Mouse (Mus musculus): ENCODE measurements around the gene Il9r. TPM values are rescaled to one million over a fixed set of nuclear protein-coding genes. Genes with fewer than 3 reads are reported as not detected.

Gene Il9r
- total and polyA plus RNA-seq, 2 experiments = 0.07 TPM; not detected in 1

DNA sequence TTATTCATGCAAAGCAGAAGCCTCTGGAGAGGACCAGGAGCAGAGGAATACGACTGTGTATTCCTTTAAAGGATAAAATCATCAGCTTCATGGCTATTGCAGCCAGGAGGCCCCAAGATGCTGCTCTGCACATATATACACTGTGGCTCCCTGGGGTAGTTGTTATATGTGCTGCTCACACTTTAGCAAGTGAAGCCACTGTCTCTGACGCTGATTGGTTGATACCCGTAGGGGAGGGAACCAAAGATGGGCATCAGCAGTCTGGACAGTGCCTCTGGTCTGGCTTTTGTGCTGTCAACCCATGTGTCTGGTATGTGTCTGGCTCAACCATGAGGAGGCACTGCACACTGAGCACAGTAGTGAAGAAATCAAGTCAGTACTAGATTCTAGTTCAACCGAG lies 33.4 kb downstream of the Il9r start:
- Histone ChIP-seq H3K79me2 (ENCODE audit: control insufficient read depth, insufficient read depth, low read length) (no peaks in the 10 kb centered on the region), H3K4me3 (ENCODE audit: insufficient read depth, low read depth, low read length) (no peak overlapping the region), H3K27ac (replicated peaks; ENCODE audit: insufficient read depth, low read depth, low read length) (no peak overlapping the region), H3K36me3 (ENCODE audit: control insufficient read depth, insufficient read depth, low read length) (no peaks in the 10 kb centered on the region), H3K9ac (ENCODE audit: low read depth, low read length) (no peak overlapping the region), H3K27me3 (ENCODE audit: control insufficient read depth, insufficient read depth, low read length) (no peaks in the 10 kb centered on the region), H3K4me1 (ENCODE audit: control insufficient read depth, insufficient read depth, low read length) (peaks cover 1% of the 10 kb centered on the region; the same call in 1 of the 2 replicates)
- WGBS = 71% methylated on average over 4 of the region's 4 CpGs
- TF ChIP-seq POLR2A (IDR thresholded peaks at IDR 0.05; ENCODE audit: extremely low read depth, insufficient read depth, low read length) (no peak), CTCF (IDR thresholded peaks at IDR 0.05; ENCODE audit: low read depth, low read length) (no peak)
- no peak for DNase-seq (ENCODE audit: extremely low read depth, low read depth, low spot score)

DNA sequence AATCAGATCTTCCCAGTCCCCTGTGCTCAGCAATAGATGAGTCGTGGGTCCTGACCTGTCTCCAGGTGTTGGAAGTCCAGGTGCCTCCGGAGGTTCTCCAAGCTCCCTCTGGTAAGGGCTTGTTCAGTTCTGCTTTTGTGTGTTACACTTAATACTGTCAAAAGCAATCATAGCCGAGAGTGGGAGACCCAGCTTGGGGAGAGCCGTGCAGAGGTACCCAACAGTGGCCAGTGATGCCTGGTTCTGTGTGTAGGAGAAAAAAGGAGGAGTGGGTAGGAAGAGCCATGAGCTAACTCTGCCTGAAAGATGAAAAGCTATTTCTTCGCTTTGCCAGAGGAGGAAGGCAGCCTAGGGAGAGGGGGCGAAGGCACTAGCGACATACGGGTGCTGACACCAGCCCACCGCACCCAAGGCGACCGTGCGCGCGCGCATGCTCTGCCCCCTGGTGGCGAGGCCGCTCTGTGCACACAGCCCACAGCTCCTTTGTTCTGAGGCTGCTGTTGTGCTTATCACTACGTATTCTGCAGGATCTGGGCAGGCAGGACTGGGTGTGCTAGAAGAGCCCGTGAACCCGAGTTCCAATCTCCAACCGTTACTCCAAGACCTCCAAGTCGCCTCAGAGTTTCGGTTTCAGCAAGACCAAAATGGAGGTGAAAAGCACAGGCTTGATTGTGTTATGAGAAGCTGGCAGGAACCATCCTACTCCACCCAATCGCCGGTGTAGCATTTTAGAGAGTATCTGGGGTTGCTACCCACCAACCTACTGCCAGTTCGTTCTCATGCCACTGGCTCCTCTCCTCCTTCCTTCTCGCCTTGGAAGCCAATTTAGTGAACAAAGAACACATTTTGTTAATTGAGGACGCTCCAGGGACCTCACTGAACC lies 37.9 kb downstream of the Il9r start:
- Histone ChIP-seq H3K4me1 (ENCODE audit: control insufficient read depth, insufficient read depth, low read length) (peaks cover 1% of the 10 kb centered on the region; the same call in 1 of the 2 replicates), H3K4me3 (ENCODE audit: insufficient read depth, low read depth, low read length) (no peak overlapping the region), H3K79me2 (ENCODE audit: control insufficient read depth, insufficient read depth, low read length) (no peaks in the 10 kb centered on the region), H3K27ac (replicated peaks; ENCODE audit: insufficient read depth, low read depth, low read length) (no peak overlapping the region), H3K36me3 (ENCODE audit: control insufficient read depth, insufficient read depth, low read length) (no peaks in the 10 kb centered on the region), H3K27me3 (ENCODE audit: control insufficient read depth, insufficient read depth, low read length) (no peaks in the 10 kb centered on the region), H3K9ac (ENCODE audit: low read depth, low read length) (no peak overlapping the region)
- peak; percentile 93 for TF ChIP-seq CTCF (IDR thresholded peaks at IDR 0.05; ENCODE audit: low read depth, low read length)
- TF ChIP-seq POLR2A (IDR thresholded peaks at IDR 0.05; ENCODE audit: extremely low read depth, insufficient read depth, low read length) = no peak
- 13% methylated on average over 28 of the region's 28 CpGs for WGBS
- peak; percentile 11 for DNase-seq (ENCODE audit: extremely low read depth, low read depth, low spot score)

DNA sequence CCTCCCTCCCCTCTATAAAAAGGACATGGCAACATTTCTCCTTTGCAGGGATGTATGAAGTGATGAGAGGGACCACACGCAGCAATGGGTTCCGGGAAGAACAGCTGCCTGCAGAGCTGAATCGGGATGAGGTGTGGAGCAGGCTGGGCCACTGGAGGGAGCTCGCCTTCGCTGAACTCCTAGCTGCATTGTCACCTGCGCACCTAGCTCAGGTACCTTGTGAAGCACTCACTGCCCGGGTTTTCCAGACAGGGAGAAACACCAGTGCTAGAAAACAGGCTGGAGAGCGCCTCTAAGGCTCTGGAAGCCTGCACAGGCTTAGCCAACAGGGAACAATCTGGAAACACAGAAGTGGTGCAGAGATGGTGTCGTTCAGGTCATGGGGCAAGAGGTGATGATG lies 38.6 kb downstream of the Il9r start:
- Histone ChIP-seq H3K27ac (replicated peaks; ENCODE audit: insufficient read depth, low read depth, low read length) (no peak overlapping the region), H3K4me3 (ENCODE audit: insufficient read depth, low read depth, low read length) (no peak overlapping the region), H3K9ac (ENCODE audit: low read depth, low read length) (no peak overlapping the region), H3K36me3 (ENCODE audit: control insufficient read depth, insufficient read depth, low read length) (no peaks in the 10 kb centered on the region), H3K79me2 (ENCODE audit: control insufficient read depth, insufficient read depth, low read length) (no peaks in the 10 kb centered on the region), H3K27me3 (ENCODE audit: control insufficient read depth, insufficient read depth, low read length) (no peaks in the 10 kb centered on the region), H3K4me1 (ENCODE audit: control insufficient read depth, insufficient read depth, low read length) (peaks cover 1% of the 10 kb centered on the region; the same call in 1 of the 2 replicates)
- TF ChIP-seq POLR2A (IDR thresholded peaks at IDR 0.05; ENCODE audit: extremely low read depth, insufficient read depth, low read length) (no peak), CTCF (IDR thresholded peaks at IDR 0.05; ENCODE audit: low read depth, low read length) (peak; percentile 65)
- DNase-seq (ENCODE audit: extremely low read depth, low read depth, low spot score) = no peak
- WGBS = 6% methylated on average over 9 of the region's 9 CpGs

DNA sequence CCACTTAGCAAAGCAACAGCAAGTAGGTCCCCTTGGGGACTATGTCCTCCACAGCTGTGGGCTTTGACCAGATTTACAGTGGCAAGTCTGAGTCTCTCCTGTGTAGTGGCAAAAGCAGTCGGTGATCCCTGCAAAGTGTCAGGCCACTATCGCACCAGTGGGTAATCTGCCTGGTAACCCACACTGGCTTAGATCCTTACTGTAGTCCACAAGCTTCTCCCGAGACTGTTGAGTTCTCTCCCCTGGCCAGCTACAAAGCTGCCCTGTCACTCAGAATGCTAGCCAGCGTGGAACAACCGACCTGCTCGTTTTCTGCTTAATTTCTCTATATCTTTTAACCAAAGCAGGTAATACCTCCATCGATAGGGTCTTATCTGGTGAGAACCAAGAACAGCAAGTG lies 39.7 kb downstream of the Il9r start:
- Histone ChIP-seq H3K4me1 (ENCODE audit: control insufficient read depth, insufficient read depth, low read length) (peaks cover 1% of the 10 kb centered on the region; the same call in 1 of the 2 replicates), H3K27ac (replicated peaks; ENCODE audit: insufficient read depth, low read depth, low read length) (no peak overlapping the region), H3K36me3 (ENCODE audit: control insufficient read depth, insufficient read depth, low read length) (no peaks in the 10 kb centered on the region), H3K4me3 (ENCODE audit: insufficient read depth, low read depth, low read length) (no peak overlapping the region), H3K79me2 (ENCODE audit: control insufficient read depth, insufficient read depth, low read length) (no peaks in the 10 kb centered on the region), H3K27me3 (ENCODE audit: control insufficient read depth, insufficient read depth, low read length) (no peaks in the 10 kb centered on the region), H3K9ac (ENCODE audit: low read depth, low read length) (no peak overlapping the region)
- TF ChIP-seq POLR2A (IDR thresholded peaks at IDR 0.05; ENCODE audit: extremely low read depth, insufficient read depth, low read length) = no peak
- no peak for DNase-seq (ENCODE audit: extremely low read depth, low read depth, low spot score)
- WGBS = 75% methylated on average over 7 of the region's 7 CpGs

DNA sequence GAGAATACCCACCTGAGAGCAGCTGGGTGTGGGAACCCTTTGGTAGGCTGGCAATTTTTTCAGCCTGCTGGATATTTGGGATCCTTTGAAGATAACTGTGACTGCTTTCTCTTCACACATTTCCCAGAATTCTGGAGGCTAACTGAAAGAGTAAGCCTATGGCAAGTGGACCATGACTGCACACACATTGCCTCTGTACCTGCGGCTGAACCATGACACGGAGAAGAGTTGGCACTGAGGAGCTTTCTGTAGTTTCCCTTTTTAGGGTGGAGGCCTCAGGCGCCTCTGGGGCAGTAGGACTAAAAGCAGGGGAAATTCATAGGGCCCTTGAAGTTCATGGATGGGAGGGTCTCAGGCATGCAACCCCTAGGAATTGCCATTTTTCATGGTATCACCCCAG lies 40.9 kb downstream of the Il9r start:
- no peaks in the 10 kb centered on the region for H3K27me3 ChIP-seq (ENCODE audit: control insufficient read depth, insufficient read depth, low read length)
- H3K27ac ChIP-seq (replicated peaks; ENCODE audit: insufficient read depth, low read depth, low read length) = no peak overlapping the region
- no peak for DNase-seq (ENCODE audit: extremely low read depth, low read depth, low spot score)
- H3K36me3 ChIP-seq (ENCODE audit: control insufficient read depth, insufficient read depth, low read length) = no peaks in the 10 kb centered on the region
- no peak overlapping the region for H3K4me3 ChIP-seq (ENCODE audit: insufficient read depth, low read depth, low read length)
- H3K9ac ChIP-seq (ENCODE audit: low read depth, low read length) = no peak overlapping the region
- TF ChIP-seq POLR2A (IDR thresholded peaks at IDR 0.05; ENCODE audit: extremely low read depth, insufficient read depth, low read length) (no peak), CTCF (IDR thresholded peaks at IDR 0.05; ENCODE audit: low read depth, low read length) (no peak)
- no peaks in the 10 kb centered on the region for H3K79me2 ChIP-seq (ENCODE audit: control insufficient read depth, insufficient read depth, low read length)
- H3K4me1 ChIP-seq (ENCODE audit: control insufficient read depth, insufficient read depth, low read length) = peaks cover 1% of the 10 kb centered on the region; the same call in 1 of the 2 replicates
- 90% methylated on average over 3 of the region's 3 CpGs for WGBS
